Mouse (Mus musculus) testis, adult 2 months (tissue): Measurements from ENCODE around the gene Mob1a.

Experiments used
- CTCF ChIP-seq: fragments of 200-500 bp; IDR thresholded peaks from 2 replicates; pipeline ENCODE4 v1.5.1; 2012; ENCODE audit warnings: low read depth, mild to moderate bottlenecking, inconsistent platforms, low read length, moderate library complexity; ENCODE audit not compliant: control insufficient read depth, insufficient read depth, insufficient replicate concordance
- POLR2A ChIP-seq: fragments of 200-500 bp; IDR thresholded peaks from 2 replicates; pipeline ENCODE4 v1.6.1; 2012; ENCODE audit warnings: low read depth, mild to moderate bottlenecking, inconsistent platforms, low read length, moderate library complexity; ENCODE audit not compliant: control insufficient read depth

- TF ChIP-seq POLR2A (no peak), CTCF (no peak)
These were observed 56.0 kb downstream of the Mob1a start for GRCm38 (mm10) chr6:83381510-83382491.
